Mouse (Mus musculus): ENCODE results near the gene Irak4.

GRCm38 (mm10) chr15:94530519-94530918 is 12.9 kb upstream of the Irak4 start:
- TF ChIP-seq CTCF (IDR thresholded peaks at IDR 0.05; ENCODE audit: low read depth) (no peak), EP300 (IDR thresholded peaks at IDR 0.05; ENCODE audit: low read depth) (no peak)
